Mouse (Mus musculus) forelimb bud, embryonic 11.5 days (tissue): ENCODE measurements around the gene Ppp2r3c.
"Not testable (repeated sequence)": the region's sequence is repeated elsewhere in the genome, so short reads cannot be mapped to it uniquely, and the experiment has no call there.

Experiments
- DNase-seq: peaks from one replicate; pipeline ENCODE4 v3.0.0-alpha.2; 2012; ENCODE audit warnings: low read depth, low spot score

Gene Ppp2r3c

DNA sequence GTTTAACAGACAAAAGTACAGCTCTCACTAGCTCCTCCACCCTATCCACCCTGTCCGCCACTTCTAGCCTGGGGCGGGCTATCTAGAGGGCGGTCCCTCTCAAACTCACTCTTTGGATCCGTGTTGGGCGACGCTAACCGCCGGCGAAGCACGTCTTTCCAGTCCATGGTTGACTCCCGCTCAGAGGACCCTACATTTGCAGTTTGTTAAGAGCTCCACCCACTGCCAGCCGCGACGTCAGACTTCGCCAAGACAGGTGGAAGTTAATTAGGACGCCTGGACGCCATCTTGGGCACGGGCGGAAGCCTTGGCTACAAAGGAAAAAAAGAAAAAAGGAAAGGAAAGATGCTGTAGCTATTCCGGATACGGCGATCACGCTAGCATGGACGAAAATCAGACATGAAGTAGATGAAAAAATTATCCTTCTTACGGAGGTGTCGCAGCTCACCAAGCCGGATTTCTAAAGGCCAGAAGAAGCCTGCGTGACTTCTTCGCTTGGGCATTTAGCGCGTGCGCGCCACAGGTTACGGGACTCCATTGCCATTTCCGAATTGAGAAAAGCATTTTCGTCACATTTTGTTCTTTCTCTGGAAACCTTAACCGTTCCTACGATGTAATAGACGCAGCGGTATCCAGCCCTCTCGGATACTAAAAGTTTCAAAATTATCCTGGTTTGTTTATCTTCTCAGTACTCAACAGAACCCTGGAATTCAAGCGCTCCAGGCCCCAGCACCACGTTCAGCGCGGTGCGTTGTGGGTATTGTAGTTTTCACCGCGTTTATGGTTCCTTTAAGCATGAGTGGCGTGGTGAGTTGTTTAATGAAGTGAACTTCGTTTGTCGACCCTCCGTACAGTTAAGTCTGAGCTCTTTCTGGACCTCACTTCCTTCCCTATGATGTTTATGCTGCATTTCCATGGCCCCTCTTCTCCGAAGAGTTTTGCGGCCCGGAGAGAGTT, at the start of gene Ppp2r3c:
Gene Ppp2r3c (minus strand): TSS at position 514 of the 957 bp plus-strand sequence.
- peak; percentile 95 for DNase-seq

DNA sequence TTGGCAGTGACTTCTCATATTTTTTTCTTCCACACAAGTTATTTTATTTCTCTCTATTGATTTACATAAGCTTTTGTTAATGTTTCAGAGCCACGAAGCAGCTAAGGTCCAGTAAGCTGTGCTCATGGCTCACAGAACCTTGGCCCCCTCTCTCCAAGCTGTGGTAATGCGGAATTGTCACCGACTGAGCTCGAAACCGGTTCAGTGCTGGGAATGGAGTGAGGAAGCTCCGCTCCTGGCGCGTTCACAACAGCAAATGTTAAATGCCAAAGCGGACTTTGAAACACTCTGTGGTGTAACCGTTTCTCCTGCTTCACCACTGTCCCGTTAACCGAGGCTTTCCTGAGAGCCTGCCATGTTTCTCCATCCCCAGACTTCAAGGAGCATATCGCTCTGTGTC, 41.8 kb upstream of the Ppp2r3c start:
- DNase-seq: no peak

DNA sequence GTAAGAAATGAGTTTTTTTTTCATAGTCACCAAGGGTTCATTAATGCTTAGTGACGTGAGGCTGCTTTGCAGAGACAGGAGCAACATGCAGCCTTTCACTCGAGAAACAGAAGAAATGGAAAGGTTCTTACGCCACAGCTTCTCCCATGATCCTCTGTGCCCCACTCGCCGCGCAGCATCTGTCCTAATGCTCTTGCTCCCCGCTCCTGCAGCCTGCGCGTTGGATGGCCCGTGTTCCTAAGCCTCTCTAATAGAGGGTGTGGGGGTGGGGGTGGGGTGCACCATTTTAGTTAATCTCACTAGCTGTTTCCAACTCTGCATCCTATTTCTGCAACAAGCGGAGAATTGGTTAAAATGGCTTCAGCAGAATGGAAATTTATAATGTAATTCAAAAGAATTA, 41.2 kb upstream of the Ppp2r3c start:
- DNase-seq: no peak

GRCm38 (mm10) chr12:55343045-55343444, 40.2 kb upstream of the Ppp2r3c start:
- DNase-seq: not testable (repeated sequence)

DNA sequence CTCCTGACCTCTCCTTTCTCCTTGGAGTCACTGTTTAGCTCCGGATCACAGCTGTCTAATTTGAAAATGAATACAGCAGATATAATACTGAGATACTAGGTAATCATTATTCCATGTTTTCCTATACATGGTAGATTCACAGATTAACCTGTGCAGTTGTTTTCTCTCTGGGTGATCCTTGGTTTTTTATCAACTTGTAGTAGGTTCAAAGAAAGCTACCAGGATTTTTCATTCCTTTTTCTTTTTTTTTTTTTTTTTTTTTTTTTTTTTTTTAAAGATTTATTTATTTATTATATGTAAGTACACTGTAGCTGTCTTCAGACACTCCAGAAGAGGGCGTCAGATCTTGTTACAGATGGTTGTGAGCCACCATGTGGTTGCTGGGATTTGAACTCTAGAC, 35.7 kb upstream of the Ppp2r3c start:
- not testable (repeated sequence) for DNase-seq

GRCm38 (mm10) chr12:55333662-55334061, 30.9 kb upstream of the Ppp2r3c start:
- no peak for DNase-seq

DNA sequence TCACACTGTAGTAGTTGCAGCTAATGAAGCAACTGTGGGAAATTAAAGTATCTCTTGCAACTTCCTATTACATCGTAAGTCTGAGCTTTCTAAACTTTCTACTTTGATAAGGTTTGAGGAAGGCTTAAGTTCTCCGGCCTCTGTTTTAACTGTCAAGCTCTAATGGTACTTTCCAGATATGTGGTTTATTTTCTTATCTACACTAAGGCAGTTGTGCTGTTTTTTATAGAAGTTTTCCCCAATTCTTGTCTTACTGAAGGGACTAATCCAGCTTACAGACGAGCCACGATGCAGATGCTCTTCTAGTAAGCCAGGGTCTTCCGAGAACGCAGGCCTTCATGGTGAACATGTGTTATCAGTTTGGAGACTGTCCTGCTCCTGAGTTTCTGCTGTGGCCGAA, 26.6 kb upstream of the Ppp2r3c start:
- DNase-seq: no peak

GRCm38 (mm10) chr12:55328784-55329183, 26.0 kb upstream of the Ppp2r3c start:
- DNase-seq: no peak

DNA sequence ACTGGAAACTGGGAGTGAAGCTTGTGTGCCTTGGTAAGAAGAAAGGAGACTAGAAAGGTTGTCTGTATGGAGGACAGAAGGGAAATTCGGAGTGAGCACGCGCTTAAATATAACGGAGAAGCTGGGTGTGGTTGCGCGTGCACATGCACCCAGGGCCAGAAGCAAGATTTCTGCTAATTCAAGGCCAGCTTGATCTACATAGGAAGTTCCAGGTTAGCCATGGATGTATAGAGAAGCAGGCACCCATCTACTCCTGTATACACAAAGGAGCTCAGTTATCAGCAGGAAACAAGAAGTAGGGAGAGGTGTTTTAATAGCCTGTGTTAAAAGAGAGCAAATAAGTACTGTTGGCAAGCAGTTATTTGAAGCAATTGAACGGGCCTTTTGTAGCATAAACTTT, 22.9 kb upstream of the Ppp2r3c start:
- no peak for DNase-seq

GRCm38 (mm10) chr12:55321642-55322291, 19.0 kb upstream of the Ppp2r3c start:
- DNase-seq: peak; percentile 52

GRCm38 (mm10) chr12:55315192-55315591, 12.4 kb upstream of the Ppp2r3c start:
- peak; percentile 85 for DNase-seq

DNA sequence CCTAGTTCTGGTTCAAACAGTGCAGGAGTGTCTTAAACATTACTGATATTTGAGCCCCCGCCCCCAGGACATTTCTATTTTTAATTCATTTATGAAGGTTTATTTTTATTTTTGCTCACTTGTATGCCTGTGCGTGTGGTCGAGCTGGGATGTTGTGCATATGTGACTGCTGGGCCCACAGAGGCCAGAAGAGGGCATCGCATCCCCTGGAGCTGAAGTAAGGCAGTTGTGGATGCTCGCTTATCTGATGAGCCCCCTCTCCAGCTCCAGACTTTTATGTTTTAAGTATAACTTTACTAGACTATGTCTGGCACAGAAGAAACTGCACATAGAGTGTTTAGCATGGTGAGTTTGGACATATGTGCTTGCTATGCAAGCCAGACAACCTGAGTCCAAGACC, 11.1 kb upstream of the Ppp2r3c start:
- DNase-seq: no peak

DNA sequence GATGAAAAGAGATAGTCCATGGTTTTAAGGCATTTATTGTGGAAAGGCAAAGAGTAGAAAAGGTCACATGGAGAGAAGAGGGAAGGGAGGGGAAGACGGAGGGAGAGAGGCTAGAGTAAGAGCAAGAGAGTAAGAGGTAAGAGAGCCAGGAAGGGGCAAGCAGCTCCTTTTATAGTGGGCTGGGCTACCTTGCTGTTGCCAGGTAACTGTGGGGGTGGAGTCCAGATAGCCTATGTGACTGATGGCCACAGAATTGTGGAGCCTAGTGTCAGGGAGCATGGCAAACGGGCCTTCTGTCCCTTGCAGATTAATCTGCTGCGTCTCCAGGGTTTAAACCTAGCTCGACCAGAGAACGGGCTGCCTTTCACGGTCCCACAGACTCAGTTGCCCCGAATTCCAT, 9.0 kb upstream of the Ppp2r3c start:
- DNase-seq: no peak

- no peak for DNase-seq
These were observed 6.7 kb upstream of the Ppp2r3c start for GRCm38 (mm10) chr12:55309501-55309900.

DNA sequence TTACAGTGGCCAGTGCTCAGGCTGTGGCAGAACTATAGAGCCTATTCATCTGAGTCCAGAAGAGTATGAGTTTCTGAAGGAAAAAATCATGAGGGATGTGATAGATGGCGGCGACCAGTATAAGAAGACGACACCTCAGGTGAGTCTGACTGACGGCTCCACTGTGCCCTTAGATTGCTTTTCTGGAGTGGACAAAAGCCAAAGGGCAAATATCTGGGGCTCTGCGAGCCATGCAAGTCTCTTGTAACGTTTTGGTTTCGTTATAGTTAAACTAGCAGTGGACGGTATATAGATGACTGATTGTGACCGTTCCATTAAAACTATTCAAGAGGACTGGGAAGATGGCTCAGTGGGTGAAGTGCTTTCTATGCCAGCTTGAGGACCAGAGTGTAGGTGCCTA, 5.9 kb upstream of the Ppp2r3c start:
- no peak for DNase-seq

DNA sequence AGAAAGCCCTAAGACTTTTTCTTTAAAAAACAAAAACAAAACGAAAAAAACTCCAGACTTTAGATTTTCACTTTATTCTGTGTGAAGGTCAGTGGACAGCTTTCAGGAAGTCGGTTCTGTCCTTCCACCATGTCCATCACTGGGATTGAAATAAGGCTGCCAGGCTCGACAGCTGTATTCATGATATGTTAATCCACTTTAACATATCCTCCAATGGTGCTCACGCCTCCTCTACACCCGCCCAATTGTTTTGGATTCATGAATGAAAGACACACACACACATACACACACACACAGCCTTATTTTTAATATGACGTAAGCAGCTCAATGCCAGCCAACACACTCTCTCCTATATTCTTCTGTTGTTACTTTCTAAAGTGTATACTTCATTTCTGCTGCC, 4.8 kb upstream of the Ppp2r3c start:
- no peak for DNase-seq

DNA sequence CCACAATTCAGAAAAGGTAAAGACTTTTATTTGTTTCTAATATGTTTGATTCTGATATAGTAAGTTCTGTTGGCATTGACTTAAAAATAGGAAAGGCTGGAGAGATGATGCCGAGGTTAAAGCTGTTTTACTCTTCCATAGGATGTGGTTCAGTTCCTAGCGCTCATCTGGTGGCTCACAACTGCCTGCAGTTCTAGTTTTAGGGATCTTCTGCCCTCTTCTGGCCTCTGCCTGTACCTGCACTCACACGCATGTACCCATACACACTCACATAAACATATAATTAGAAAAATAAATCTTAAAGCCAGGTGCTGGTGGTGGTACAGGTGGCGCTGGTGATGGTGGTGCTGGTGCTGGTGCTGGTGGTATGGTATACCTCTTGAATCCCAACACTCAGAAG, 3.6 kb upstream of the Ppp2r3c start:
- DNase-seq: no peak

DNA sequence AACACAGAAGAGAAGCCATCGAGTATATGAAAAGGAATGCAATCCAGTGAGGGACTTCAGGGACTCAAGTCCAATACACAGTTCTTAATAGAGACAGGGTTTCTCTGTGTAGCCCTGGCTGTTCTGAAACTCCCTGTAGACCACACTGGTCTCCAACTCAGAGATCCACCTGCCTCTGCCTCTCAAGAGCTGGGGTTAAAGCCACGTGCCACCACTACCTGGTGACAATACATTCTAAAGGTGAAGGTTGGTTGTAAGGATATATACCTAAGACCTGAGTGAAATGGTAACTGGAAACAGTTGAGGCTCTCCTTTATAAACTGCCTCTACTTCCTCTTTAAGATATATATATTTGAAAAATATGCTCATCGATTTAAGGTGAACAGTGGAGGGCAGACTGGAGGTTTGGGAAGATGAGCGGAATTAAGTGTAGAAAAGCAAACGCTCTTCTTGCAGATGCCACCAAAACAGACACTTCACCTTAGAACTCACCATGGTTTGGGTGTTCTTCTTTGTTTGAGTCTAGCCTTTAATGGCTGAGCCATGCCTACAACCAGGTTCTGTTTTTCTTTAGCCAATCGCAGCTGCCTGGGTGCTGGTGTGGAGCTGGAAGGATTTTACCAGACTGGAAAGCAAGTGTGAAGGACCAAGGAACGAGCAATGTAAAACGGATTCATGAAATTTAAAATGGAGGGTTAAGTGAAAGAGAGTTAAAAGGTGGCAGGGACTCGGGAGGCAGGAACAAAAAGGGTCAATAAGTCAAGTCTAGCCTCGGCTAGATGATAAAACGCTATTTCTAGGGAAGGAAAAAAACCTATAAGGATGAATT, 1.1 kb downstream of the Ppp2r3c start:
- no peak for DNase-seq

- DNase-seq: no peak
These were observed 1.9 kb downstream of the Ppp2r3c start for GRCm38 (mm10) chr12:55300820-55301351.

- no peak for DNase-seq
These were observed 3.5 kb downstream of the Ppp2r3c start, which contains the start of gene 1110008L16Rik for GRCm38 (mm10) chr12:55299336-55299735. Gene 1110008L16Rik (plus strand): TSS chr12:55299577.

- no peak for DNase-seq
These were observed 4.7 kb downstream of the Ppp2r3c start for GRCm38 (mm10) chr12:55298112-55298511.

GRCm38 (mm10) chr12:55277583-55277982, 25.2 kb downstream of the Ppp2r3c start:
- DNase-seq: not testable (repeated sequence)
